Mouse (Mus musculus): Measurements from ENCODE around the gene Jam3.

Gene Jam3

DNA sequence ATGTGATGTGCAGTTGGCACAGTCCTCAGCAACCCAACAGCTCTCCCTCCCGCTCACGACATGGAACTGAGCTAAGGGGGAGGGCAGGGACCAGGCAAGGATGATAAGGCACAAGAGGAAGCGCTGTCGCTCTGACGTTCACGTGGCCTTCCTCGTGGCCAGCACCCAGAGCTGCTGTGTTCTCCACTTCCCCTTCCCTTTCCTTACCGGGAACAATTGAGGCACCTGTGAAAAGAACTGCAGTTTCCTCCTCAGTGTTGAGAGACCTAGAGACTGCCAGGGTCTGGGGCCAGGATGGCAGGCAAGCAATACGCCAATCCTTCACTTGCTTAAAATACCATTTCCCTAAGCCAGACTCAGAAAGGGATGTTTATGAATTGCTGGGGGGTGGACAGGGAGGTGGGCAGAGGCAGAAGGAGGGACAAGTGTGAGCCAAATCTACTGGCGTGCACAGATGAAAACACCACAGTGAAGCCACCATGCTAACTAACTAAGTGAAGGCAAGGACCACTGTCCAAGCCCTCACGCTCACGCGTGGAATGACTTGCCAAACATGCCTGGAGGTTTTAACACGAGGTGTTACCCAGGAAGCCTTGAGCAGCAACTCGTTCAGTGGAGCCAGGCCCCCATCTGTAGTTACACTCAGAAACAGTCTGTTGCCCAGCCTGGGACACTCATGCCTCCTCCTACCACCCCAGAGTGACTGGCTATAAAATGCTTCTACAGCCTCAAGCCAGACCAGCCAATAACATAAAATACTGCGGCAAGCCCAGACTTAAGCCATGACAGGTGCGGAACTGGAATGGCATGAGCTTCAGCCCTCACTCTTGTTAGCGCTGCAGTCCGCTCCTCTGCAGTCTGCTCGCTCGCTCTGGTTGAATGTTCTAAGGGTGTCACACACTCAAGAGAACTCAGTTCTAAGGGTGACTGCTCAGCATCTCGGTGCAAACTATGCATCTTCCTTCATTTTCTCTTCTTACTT, 45.4 kb downstream of the Jam3 start:
- DNase-seq: no peak

- DNase-seq: no peak
These were observed 46.8 kb downstream of the Jam3 start for GRCm38 (mm10) chr9:27108451-27108850.

DNA sequence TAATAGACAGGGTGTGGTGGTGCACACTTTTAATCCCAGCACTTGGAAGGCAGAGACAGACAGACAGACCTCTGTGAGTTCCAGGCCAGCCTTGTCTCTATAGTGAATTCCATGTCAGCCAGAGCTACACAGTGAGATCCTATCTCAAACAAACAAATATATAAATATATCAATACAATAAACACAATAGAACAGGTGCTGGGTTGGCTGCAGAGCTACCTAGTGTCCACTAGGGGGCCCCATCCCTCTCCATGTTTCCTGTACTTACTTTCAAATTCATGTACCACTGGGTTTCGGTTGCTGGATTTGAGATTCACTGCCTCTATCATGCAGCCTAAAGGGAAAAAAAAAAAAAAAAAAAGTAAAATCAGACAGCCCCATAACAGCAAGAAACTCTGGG, 49.1 kb downstream of the Jam3 start:
- peak; percentile 24 to 25 for DNase-seq

DNA sequence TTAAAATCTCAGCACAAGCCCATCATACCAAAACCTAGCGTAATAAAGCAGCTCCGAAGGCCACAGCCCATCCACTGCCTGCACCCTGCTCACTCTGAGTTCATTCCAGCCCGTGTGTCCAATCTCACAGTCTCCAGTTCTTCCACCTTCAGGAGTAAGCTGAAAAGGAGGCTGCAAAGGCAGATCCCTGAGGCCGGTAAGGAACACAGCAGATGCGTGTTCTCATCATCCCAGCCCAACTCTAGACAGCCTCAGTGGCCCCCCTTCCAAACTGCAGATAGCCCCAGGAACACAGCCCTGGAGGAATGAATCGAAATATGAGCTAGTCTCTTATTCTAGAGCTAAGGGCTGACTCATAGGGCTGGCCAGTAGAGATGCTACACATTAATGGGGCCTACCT, 53.8 kb downstream of the Jam3 start:
- DNase-seq: no peak

DNA sequence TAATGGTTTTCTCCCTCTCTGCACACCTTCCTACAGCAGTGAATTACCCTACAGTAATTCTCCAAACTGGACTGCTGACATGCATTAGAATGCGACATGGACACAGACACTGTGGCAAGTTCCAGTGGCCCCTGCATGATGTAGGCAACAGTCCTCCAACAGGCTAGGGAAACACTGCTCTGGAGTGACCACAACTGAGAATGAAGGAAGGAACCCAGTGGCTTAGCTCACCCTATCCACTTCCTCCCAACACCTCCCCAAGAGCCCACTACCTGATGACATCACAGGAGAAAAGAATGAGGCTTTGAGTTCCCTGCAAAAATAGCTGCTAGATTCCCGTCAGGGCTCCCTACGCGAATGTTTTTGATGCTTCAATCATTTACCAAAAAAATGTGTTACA, 55.7 kb downstream of the Jam3 start:
- no peak for DNase-seq

DNA sequence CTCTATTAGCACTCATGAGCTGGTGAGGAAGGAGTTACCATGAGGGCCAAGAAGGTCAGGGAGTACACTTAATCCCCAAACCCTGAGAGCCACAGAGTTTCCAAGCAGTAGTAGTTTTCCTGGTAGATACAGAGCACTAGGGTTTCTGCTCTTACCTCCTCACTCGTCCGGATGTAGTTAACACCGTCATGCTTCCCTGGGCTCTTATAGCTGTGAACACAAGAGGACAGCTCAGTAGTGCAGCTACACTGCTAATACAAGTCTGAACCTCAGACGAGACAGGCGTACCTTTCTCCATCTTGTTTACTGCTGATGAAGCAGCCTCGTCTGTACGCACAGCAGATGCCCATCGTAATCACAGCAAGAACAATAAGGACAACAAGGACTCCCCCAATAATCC, 56.7 kb downstream of the Jam3 start:
- no peak for DNase-seq

DNA sequence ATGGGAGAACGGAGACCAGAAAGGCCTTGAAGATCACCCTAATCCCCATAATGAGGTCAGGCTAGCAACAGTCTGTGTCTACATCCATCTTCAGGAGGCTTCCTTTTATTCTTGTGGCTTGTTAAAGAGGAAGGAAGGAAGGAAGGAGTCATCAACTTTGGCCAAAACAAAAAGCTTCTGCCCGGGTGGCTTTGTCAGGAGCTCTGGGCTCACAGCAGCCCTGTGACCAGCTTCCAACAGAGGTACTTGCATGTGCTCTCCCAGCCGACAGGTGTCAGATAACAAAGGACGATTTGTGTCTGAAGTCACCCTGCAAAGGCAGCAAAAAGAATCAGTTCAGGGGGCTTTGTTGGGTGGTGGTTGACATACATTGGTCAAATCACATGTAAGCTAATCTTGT, 57.1 kb downstream of the Jam3 start:
- DNase-seq: no peak

DNA sequence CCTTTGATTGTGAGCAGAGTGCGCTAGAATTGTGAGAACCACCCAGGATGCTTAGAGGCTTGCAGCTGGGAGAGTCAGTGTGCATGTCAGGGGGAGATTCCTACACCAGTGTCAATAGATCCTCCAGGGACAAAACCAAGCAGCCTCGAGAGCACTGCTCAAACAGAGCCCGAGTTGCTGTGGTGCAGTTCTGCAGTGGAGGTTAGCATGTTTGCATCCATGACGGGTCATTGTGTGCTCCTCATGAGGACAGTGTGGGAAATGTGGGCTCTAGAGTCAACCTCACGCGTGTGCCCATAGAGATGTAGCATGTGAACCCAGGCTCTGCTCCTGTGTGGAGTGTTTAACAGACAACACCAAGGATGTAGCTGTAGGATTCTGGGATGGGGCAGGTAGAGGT, 62.3 kb downstream of the Jam3 start:
- no peak for DNase-seq

DNA sequence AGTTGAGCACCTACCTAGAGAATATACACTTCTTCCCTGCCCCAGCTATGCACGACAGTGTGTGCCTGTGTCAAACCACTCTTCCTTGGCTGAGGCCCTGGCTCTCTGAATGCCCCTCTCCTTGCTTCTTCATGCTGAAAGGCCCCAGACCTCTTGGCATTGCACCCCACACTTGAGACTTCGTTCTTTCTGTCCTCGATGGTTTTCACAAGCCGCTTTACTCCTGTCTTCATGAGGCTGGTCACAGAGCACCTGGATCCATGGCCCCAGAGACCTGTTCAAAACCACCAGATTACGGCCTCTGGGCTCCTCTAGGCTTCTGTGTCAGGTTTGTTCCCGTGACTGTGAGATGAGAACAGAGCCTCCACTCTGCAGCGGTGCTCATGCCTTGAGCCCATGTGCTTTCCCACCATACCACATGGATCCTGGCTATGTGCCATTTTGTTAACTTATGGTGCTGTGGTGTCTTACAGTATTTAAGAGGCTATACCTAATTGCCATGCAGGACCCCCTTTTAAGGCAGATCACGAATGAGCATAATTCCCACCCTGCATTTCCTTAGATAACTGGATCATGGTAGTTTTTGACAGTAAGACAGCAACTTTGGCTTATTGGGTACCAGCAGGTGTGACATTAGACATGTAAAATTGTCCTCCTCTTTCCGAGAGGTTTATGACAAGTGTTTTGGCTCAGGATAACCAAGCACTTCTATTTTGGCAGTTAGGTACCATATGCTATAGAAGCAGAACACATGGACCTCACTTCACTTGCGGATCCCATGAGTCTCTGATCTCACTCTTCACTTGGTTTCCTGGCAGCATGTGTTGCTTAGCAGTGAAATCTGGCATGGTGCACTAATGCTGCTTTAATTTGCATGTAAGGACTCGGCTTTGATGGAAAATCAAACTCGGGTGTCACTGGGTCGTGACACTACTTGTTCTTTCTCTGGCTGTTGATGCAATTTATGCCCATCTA, 64.1 kb downstream of the Jam3 start:
- DNase-seq: no peak

GRCm38 (mm10) chr9:27090134-27090533, 65.1 kb downstream of the Jam3 start:
- DNase-seq: no peak

DNA sequence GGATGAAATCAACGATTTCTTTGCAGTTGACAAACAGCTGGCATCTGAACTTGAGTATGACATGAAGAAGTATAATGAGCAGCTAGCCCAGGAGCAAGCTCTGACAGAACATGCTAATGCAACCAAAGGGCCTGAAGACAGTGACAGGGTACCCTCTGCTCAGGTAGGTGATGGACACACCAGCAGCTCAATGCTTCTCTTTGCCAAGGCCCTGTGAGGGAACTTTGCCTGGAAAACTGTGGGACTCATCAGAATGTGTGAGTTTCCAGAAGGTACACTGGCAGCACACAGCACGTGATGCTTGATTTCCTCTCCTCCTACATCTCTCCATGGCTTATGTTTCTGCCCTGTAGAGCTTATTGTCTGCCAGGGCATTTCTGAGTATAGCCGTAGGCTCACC, 67.8 kb downstream of the Jam3 start:
- DNase-seq: no peak

GRCm38 (mm10) chr9:27086256-27086655, 69.0 kb downstream of the Jam3 start:
- DNase-seq: no peak

DNA sequence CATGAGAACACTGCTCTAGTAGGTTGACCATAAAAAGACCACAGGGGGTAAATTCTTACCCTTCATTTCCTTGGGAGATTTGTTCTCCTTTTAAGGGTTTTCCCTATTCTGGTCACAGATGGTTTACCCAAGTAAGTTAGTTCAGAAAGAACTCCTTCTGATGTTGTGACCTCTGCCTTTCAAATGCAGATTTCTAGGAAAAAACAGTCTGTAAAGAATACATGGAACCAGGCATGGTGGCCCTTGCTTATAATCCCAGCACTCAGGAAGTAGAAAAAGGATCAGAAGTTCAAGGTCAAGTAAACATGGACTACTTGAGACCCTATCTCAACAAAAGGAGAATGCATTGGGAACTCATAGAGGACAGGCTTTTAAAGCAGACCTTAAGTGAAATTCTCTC, 79.4 kb downstream of the Jam3 start:
- no peak for DNase-seq

- no peak for DNase-seq
These were observed 80.5 kb downstream of the Jam3 start for GRCm38 (mm10) chr9:27074677-27075076.

DNA sequence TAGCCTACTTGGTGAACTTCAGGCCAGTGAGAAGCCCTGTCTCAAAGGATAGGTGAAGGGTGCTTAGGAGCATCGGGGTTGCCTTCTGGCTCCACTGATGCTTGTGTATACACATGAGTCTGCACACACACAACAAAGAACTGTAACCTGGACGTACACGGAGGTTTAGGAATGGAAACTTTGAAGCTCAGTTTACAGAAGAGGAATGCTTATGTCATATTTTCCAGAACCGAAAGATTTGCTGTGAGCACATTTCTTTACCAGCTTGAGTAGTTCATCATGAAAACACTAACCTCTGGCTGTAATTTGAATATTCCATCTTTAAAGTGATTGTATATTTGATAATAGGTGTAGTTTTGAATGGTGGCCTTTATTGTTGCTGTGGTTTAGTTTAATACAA, 84.3 kb downstream of the Jam3 start:
- DNase-seq: no peak

DNA sequence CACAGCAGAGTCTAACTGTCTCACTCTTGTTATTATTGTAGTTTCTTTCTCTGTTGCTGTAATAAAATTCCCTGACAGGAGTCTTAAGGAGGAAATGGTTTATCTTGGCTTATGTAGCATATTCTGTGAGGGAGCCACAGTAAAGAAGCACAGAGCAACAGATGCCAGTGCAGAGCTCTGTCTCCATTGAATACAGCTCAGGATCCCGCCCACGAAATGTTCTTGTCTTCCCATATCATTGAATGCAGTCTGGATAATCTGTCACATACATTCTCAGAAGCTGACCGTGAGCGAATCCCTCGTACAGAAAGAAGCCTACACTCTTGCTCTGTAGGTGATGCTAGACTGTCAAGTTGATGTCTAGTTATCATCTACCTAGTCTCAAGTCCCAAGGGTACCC, 96.9 kb downstream of the Jam3 start:
- no peak for DNase-seq

DNA sequence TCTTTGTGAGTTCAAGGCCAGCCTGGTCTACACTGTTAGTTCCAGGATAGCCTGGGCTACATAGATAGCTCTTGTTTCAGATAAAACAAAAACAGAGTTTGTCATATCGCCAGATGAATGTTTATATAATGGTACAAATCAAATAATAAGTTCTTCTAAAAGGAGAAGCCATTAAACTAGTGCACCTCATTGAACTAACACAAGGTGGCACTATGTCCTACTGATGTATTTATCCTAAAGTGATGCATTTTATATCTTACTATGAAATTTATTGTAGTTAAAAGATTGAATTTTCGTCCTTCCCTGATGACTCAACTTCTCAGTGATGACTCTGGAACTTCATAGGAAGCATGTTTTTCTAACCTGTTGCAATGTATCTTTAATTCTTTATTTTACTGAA, 105.7 kb downstream of the Jam3 start:
- DNase-seq: no peak
